Mouse (Mus musculus) lung, postnatal 25 days (tissue): Measurements from ENCODE around the gene Nckap5.
"Not testable (repeated sequence)": the region's sequence is repeated elsewhere in the genome, so short reads cannot be mapped to it uniquely, and the experiment has no call there.

ENCODE experiments used
- DNase-seq: peaks from one replicate; pipeline ENCODE4 v3.0.0; 2022; ENCODE audit warnings: low spot score

Gene Nckap5

GRCm38 (mm10) chr1:126830031-126830927, at the start of gene Nckap5:
Gene Nckap5, minus strand, starts transcription at chr1:126830799.
- DNase-seq = peak; percentile 84

GRCm38 (mm10) chr1:126877495-126877894, 46.9 kb upstream of the Nckap5 start:
- no peak for DNase-seq

GRCm38 (mm10) chr1:126868372-126868771, 37.8 kb upstream of the Nckap5 start:
- no peak for DNase-seq

GRCm38 (mm10) chr1:126867912-126868311, 37.3 kb upstream of the Nckap5 start:
- no peak for DNase-seq

GRCm38 (mm10) chr1:126865591-126866086, 35.0 kb upstream of the Nckap5 start:
- no peak for DNase-seq

DNA sequence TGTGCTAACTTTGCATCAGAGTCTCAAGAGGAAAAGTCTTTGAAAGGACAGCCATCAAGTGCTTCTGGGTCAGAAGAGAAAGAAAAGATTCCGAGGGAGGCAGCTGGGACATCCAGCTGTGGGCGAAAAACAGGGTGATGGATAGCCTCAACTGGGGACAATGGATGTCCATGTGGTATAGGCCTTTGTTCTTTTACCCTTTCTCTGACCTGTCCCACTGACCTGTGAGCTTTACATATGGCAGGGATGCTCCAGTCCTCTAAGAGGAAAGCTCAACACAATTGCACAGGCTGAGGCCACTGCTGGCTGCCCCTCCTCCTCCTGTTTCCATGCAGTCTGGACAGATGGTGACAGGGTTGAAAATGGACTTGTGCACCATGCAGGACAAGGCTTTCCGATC, 31.2 kb upstream of the Nckap5 start:
- no peak for DNase-seq

DNA sequence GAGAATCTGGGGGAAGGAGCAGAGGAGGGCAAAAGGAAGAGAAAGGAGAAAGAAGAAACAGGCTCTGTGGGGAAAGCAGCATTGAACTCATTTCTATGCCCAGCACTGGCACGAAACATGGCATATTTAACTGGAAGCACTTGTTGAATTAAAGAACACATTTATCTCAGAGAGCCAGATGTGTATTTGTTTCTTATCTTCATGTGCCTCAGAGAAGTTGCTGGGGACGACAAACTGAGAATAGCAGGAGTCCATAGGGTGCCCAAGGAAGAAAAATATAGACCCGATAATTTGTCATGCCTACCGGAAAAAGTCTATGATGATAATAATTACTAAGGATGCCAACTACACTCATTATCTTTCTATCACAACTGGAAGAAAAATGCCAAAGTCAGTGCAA, 29.9 kb upstream of the Nckap5 start:
- no peak for DNase-seq

GRCm38 (mm10) chr1:126849481-126849880, 18.9 kb upstream of the Nckap5 start:
- no peak for DNase-seq

GRCm38 (mm10) chr1:126846317-126846716, 15.7 kb upstream of the Nckap5 start:
- DNase-seq = no peak

- DNase-seq = peak; percentile 36
Observed at GRCm38 (mm10) chr1:126832885-126833284, 2.3 kb upstream of the Nckap5 start.

GRCm38 (mm10) chr1:126829031-126829430, 1.6 kb downstream of the Nckap5 start:
- peak; percentile 34 for DNase-seq

GRCm38 (mm10) chr1:126824841-126825240, 5.8 kb downstream of the Nckap5 start:
- DNase-seq = no peak

- no peak for DNase-seq
Observed at GRCm38 (mm10) chr1:126822246-126822645, 8.4 kb downstream of the Nckap5 start.

DNA sequence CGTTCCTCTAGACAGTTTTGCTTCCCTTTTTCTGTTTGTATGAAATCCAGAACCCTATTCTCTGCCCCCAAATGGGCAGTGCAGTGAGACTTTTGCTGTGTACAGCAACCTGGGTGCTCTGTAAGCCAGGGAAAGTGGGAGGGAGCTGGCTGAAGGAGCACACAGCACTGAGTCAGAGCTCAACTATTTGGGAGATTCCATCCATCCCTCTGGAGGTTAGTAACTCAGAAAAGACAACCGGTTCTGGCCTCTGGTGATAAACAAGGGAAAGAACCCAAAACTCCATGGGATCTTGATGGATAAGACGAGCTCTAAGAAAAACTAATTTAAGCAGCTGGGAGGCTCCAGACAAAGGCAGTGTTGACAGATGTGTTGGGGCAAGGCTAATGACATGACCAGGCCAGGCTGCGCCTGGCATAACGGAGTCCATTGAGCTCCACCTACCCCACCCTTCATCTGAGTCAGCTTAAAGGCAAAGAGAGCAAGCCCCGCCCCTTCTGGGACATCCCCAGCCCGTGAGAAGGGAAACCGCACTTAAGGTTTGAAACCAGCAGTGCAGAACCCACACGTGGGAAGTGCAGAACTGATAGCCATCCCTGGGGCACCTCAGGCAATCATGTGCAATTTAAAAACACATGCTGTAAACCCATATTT, 13.1 kb downstream of the Nckap5 start:
- DNase-seq = peak; percentile 48

- no peak for DNase-seq
Observed at GRCm38 (mm10) chr1:126806994-126807611, 23.5 kb downstream of the Nckap5 start.

DNA sequence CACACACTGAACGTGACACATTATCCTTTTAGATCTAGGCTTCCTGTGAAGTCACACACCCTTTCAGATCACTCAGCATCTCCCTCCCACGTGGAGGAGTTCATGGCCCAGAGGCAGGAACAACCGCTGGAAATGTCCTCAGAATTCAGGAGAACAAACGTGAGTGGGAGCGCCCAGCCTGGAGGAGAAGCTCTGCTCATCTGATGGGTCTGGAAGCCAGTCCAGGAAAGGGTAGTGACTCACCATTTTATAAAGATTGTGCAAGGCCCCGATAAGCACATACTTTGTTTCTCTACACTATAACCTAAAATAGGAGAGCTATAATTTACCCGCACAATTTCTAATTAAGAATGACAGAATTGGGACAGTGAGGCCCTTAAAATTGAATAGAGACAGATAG, 24.1 kb downstream of the Nckap5 start:
- peak; percentile 23 for DNase-seq

DNA sequence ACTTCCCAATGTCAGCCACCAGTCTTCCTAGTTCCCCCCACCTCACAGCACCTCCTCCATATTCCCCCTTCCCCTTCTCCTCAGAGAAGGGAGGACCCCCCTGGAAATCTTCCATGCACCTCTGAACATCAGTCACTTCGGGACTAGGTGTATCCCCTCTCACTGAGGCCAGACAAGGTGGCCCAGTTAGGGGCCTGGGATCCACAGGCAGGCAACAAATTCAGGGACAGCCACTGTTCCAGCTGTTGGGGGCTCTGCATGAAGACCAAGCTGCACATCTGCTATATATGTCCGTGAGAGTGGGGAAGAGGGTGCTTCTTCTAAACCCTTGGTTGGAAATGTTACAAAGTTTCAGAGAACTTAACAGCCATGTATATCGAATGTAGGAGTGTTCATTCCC, 28.2 kb downstream of the Nckap5 start:
- no peak for DNase-seq

GRCm38 (mm10) chr1:126801706-126802105, 28.9 kb downstream of the Nckap5 start:
- no peak for DNase-seq

DNA sequence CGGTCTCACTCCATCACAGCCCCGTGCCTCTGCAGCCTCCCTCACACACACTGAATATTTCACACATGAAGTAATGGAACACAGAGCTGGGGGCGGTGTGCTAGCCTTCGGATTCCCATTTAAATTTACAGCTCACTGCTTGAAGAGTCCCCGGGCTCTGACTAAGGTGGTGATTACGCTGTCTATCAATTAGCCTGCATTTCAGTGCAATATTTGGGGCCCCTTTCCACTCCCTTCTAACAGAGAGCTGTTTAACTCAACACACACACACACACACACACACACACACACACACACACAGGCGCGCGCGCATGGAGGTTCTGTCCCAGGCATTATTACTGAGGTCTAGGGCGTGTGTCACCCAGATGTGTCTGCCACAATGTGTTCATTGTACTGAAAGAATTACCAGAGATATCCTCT, 31.2 kb downstream of the Nckap5 start:
- DNase-seq = no peak

GRCm38 (mm10) chr1:126780354-126780941, 50.2 kb downstream of the Nckap5 start:
- DNase-seq = not testable (repeated sequence)

DNA sequence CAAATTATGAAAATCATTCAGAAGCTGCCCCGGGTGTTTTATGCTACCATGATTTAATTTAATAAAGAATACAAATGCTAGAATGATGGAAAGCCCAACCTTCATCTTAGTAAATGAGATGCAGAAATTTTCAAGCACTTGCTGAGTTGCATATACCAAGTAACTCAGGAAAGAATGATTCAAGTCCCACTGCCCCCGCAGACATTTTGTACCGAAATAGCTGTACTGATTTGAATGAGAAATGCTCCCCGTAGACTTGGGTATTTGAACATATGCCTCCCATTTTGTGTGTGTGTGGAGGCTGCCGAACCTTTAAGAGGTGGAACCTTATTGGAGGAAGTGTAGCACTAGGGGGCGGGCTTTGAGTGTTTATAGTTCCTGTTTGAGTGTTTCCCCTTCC, 56.7 kb downstream of the Nckap5 start:
- not testable (repeated sequence) for DNase-seq

DNA sequence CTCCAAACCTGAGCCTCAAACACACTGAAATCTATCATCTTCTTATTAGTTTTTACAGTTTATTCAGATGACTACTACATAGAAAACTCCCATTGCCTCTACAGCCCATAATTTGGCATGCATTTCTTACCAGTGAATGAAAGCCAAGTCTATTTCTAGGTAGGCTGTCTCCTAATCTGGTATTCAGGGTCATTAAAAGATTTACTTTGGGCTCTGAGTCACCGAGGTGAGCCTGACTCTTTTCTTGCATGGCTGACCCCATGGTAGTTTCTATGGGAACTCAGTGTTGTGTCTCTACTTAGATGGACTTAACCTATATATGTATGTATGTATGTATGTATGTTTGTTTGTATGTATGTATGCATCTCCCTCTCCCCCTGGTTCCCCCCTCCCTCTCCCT, 63.6 kb downstream of the Nckap5 start:
- no peak for DNase-seq
